Mouse (Mus musculus) CH12F3 (cell line): ENCODE data around the gene Sez6l2.
"Not testable (repeated sequence)": the region's sequence is repeated elsewhere in the genome, so short reads cannot be mapped to it uniquely, and the experiment has no call there.

Experiments
- in situ Hi-C: fragments of 300-500 bp; cut with MboI; formaldehyde crosslinking; loops from 2 replicates; pipeline ENCODE4 v1.14.3; 2020; ENCODE audit warnings: low sequenced_read_pairs

The Sez6l2 gene

GRCm38 (mm10) chr7:126949793-126950646 lies at the start of gene Sez6l2:
TSS of gene Sez6l2 (plus strand) at chr7:126950563.
- in situ Hi-C loops = no loop called here

- in situ Hi-C loops = no loop called here
Measured at GRCm38 (mm10) chr7:126905590-126905989, 44.8 kb upstream of the Sez6l2 start.

GRCm38 (mm10) chr7:126914844-126915243 lies 35.5 kb upstream of the Sez6l2 start:
- in situ Hi-C loops = no loop called here

GRCm38 (mm10) chr7:126918356-126918755 lies 32.0 kb upstream of the Sez6l2 start:
- in situ Hi-C loops = not testable (repeated sequence)

- in situ Hi-C loops = no loop called here
Measured at GRCm38 (mm10) chr7:126919973-126920372, 30.4 kb upstream of the Sez6l2 start.

GRCm38 (mm10) chr7:126921563-126921962 lies 28.8 kb upstream of the Sez6l2 start:
- in situ Hi-C loops = no loop called here

- in situ Hi-C loops = no loop called here
Measured at GRCm38 (mm10) chr7:126922624-126923060, 27.7 kb upstream of the Sez6l2 start, which contains the start of gene Tmem219. TSS of gene Tmem219 (minus strand) at chr7:126922917.

- in situ Hi-C loops = no loop called here
Measured at GRCm38 (mm10) chr7:126923999-126924398, 26.4 kb upstream of the Sez6l2 start.

GRCm38 (mm10) chr7:126926299-126926698 lies 24.1 kb upstream of the Sez6l2 start:
- in situ Hi-C loops = no loop called here

- in situ Hi-C loops = no loop called here
Measured at GRCm38 (mm10) chr7:126928384-126929037, 21.9 kb upstream of the Sez6l2 start, which contains the start of gene Kctd13. TSS of gene Kctd13 (plus strand) at chr7:126928879.

GRCm38 (mm10) chr7:126929046-126929445 lies 21.3 kb upstream of the Sez6l2 start:
- in situ Hi-C loops = no loop called here

- in situ Hi-C loops = no loop called here
Measured at GRCm38 (mm10) chr7:126932652-126933051, 17.7 kb upstream of the Sez6l2 start.

GRCm38 (mm10) chr7:126941171-126941570 lies 9.2 kb upstream of the Sez6l2 start:
- in situ Hi-C loops = no loop called here

GRCm38 (mm10) chr7:126941801-126942200 lies 8.6 kb upstream of the Sez6l2 start:
- in situ Hi-C loops = no loop called here

- in situ Hi-C loops = no loop called here
Measured at GRCm38 (mm10) chr7:126946530-126946929, 3.8 kb upstream of the Sez6l2 start.

GRCm38 (mm10) chr7:126948626-126949025 lies 1.7 kb upstream of the Sez6l2 start:
- in situ Hi-C loops = no loop called here

- in situ Hi-C loops = no loop called here
Measured at GRCm38 (mm10) chr7:126949403-126949792, 965 bp upstream of the Sez6l2 start, which contains the start of gene Asphd1. TSS of gene Asphd1 (minus strand) at chr7:126949582.

GRCm38 (mm10) chr7:126950647-126951615 lies 568 bp downstream of the Sez6l2 start:
- in situ Hi-C loops = no loop called here

GRCm38 (mm10) chr7:126951741-126952140 lies 1.4 kb downstream of the Sez6l2 start:
- in situ Hi-C loops = no loop called here

- in situ Hi-C loops = no loop called here
Measured at GRCm38 (mm10) chr7:126952646-126953045, 2.3 kb downstream of the Sez6l2 start.

- in situ Hi-C loops = no loop called here
Measured at GRCm38 (mm10) chr7:126955125-126955524, 4.8 kb downstream of the Sez6l2 start.
